Mouse (Mus musculus) C2C12 (cell line): ENCODE data around the gene Wasl.

Source experiments
- CEBPB ChIP-seq: IDR thresholded peaks from one replicate; pipeline ENCODE4 v1.6.1; 2011; ENCODE audit warnings: low read depth, mild to moderate bottlenecking, control low read depth, moderate library complexity
- CTCF ChIP-seq: IDR thresholded peaks from one replicate; pipeline ENCODE4 v1.5.1; 2011; ENCODE audit not compliant: control insufficient read depth, insufficient read depth, insufficient read length
- MAX ChIP-seq: IDR thresholded peaks from one replicate; pipeline ENCODE4 v1.6.1; 2011; ENCODE audit warnings: mild to moderate bottlenecking, control low read depth
- MYOD1 ChIP-seq: IDR thresholded peaks from one replicate; pipeline ENCODE4 v1.6.1; 2011; ENCODE audit warnings: low read depth; ENCODE audit not compliant: control insufficient read depth, insufficient read length
- MYOG ChIP-seq: IDR thresholded peaks from one replicate; pipeline ENCODE4 v1.6.1; 2011; ENCODE audit not compliant: control insufficient read depth, insufficient read length; ENCODE audit errors: extremely low read depth
- USF1 ChIP-seq: IDR thresholded peaks from one replicate; pipeline ENCODE4 v1.6.1; 2011; ENCODE audit warnings: low read depth, mild to moderate bottlenecking, control low read depth, moderate library complexity

GRCm38 (mm10) chr6:24616746-24617145, 48.1 kb downstream of the Wasl start:
- TF ChIP-seq MAX (no peak), CTCF (no peak), USF1 (no peak), MYOG (no peak), CEBPB (no peak), MYOD1 (no peak)
